Mouse (Mus musculus) splenic B cell, adult 2 months (primary cell): Measurements from ENCODE around the gene Atp13a2.

Experiments
- DNase-seq: peaks from one replicate; pipeline ENCODE4 v3.0.0-alpha.2; 2011; ENCODE audit warnings: low read depth, low spot score
- H3K27me3 ChIP-seq: 2 replicates; pipeline ENCODE4 v1.6.1; 2012; ENCODE audit warnings: mild to moderate bottlenecking, low read length, moderate library complexity, mixed read lengths; ENCODE audit not compliant: control insufficient read depth, poor library complexity, insufficient read depth, severe bottlenecking
- H3K36me3 ChIP-seq: 2 replicates; pipeline ENCODE4 v1.6.1; 2012; ENCODE audit warnings: mild to moderate bottlenecking, low read length, moderate library complexity, mixed read lengths; ENCODE audit not compliant: control insufficient read depth, poor library complexity, insufficient read depth, severe bottlenecking

Atp13a2 gene

DNA sequence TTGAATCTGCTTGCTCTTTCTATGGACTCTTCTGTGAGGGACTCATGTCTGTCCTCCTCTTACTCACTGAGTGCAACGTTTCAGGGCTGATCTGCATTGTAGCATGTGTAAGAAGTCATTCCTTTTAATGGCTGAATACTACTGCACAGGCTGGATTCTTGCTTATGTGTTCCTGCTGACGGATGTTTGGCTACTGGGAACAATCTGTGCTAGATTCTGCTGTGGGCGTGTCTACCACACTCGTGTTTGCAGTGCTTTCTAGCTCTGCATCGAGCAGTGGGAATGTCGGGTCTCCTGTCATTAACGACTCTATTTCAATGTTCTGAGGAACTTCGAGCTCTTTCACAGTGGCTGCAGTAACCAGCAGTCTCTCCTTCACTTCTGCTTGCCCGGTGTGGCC, 37.4 kb downstream of the Atp13a2 start:
- no peaks in the 10 kb centered on the region for H3K27me3 ChIP-seq
- DNase-seq: no peak

DNA sequence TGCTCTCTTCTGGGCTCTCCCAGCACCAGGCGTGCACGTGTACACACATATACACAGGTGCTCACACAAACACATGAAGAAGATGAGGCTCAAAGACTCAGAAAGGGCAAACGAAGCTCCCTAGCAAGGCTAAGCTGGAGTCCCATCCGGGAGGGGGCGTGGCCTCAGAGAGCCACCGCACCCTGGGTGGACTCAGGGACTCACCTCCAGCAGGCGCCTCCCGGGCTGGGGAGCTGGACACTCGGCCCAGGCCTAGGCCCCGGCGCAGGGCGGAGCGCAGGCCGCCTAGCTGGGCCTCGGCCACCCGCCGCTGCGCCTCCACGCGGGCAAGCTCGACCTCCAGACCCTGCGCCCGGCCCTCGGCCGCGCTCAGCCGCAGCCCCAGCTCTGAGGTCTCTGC, 38.3 kb downstream of the Atp13a2 start:
- no peaks in the 10 kb centered on the region for H3K27me3 ChIP-seq
- no peak for DNase-seq
- no peaks in the 10 kb centered on the region for H3K36me3 ChIP-seq

More for the DNA sequence above, 37.4 kb downstream of the Atp13a2 start:
- no peaks in the 10 kb centered on the region for H3K36me3 ChIP-seq

DNA sequence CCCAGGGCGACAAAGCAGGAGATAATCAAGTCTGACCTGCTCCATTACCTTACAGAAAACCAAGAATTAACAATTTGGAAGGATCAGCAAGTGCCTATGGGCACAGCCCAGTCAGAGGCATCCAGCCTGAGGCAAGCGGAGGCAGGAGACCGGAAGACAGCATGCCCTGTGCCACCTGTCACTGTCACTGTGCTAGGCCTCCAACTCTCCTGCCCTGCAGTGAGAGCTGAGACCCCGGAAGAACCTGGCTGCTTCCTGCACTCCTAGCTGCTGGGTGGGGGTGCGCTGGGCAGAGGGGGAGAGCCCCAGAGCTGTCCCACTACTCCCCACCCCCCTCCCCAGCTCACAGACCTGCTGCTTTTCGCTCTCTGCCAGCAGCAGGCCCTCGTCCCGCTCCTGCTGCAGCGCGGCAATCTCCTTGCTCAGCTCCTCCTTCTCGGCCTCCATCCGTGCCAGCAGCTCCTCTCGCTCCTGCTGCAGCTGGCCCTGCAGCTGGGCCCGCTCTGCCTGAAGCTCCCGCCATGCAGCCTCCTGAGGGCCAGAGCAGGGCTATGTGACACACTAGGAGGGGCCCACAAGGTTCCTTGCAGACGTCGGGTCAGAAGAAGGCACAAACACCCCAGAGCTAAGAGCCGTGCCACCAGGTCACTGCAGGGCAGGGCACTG, 44.0 kb downstream of the Atp13a2 start:
- Histone ChIP-seq H3K27me3 (no peaks in the 10 kb centered on the region), H3K36me3 (no peaks in the 10 kb centered on the region)
- DNase-seq: no peak

DNA sequence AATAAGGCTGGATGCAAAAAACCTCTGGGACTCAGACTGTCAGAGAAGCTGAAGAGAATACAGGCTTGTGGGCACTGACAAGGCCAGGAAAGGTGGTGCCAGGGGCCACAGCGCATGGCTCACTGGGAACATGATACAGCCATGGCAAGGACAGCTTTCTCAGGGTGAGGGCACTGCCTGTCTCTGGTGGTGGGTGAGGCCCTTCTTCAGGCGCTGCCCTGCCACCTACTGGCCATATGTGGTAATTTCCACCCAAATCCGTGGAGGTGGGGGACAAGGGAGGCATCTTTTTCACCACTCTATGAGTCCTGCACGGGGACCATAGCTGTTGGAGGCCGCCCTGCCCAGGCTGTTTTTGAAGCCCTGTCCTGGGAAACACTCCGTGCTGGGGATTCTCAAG, 45.1 kb downstream of the Atp13a2 start:
- H3K27me3 ChIP-seq: no peaks in the 10 kb centered on the region
- 0 out of 2 replicates have a peak, but pooled peaks cover 1% of the 10 kb centered on the region for H3K36me3 ChIP-seq
- DNase-seq: peak; percentile 87

DNA sequence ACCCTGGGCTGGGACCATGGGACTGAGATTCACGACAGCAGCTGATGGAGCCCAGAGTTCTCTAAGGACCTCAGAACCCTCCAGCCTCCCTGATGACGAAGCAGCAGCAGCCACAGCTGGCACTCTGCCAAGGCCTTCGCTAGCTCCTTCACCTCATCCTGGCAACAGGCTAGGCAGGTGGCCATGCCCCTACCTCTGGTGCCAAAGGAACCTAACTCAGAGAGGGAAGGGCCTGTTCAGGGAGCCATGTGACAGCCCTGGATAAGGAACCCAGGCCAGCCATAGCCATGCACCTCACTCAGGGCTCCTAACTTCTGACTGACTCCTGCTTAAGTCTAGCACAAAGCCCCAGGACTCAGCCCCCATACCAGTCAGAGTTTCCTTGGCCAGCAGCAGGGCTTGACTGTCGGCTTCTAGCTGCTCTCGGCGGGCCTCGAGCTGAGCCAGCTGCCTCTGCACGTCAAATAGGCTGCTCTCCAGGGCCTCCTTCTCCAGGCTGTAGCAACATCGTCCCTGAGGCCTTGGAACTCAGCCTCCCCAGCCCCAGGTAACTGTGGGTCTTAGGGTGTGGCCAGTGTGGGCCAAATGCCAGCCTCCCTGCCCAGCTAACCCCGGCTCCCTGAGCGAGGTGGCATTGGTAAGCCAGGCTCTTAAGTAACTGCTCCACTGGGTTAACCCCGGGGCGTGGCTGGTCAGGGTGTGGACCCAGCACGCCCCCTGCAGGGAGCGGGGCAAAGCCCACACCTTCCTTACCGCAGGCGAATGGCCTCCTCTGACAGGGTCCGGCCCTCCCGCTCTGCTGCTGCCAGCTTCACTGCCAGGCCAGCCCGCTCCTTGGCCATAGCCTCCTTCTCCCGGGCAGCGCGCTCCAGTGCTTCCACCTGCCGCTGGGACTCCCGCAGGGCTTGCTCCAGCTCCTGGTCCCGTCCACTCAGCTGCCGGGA, 47.2 kb downstream of the Atp13a2 start:
- no peak for DNase-seq
- Histone ChIP-seq H3K36me3 (0 out of 2 replicates have a peak, but pooled peaks cover 1% of the 10 kb centered on the region), H3K27me3 (no peaks in the 10 kb centered on the region)

DNA sequence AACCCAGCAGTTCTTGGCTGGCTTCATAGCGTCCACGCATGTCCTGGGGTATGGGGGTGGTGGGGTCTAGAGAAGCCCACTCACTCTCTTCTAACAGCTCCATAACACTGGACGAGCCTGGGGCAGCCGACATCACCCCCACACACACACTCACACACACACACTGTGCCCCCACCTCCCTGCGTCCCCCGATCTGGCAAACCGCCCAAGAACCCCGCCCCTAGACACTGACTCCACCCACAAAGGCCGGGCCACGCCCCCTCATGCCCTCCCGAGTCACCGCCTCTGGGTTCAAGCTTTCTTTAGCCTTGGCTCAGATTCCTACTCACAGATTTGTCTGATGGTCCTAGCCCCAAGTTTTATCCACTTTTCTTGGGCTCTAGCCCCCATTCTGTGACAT, 54.4 kb downstream of the Atp13a2 start:
- Histone ChIP-seq H3K27me3 (no peaks in the 10 kb centered on the region), H3K36me3 (peaks cover 1% of the 10 kb centered on the region; the same call in 1 of the 2 replicates)
- DNase-seq: no peak

- no peaks in the 10 kb centered on the region for H3K27me3 ChIP-seq
- peak; percentile 74 for DNase-seq
- no peaks in the 10 kb centered on the region; the same call in 1 of the 2 replicates for H3K36me3 ChIP-seq
Observed at GRCm38 (mm10) chr4:141044816-141045215, 58.1 kb downstream of the Atp13a2 start.

GRCm38 (mm10) chr4:141048810-141049475, 62.3 kb downstream of the Atp13a2 start:
- Histone ChIP-seq H3K27me3 (no peaks in the 10 kb centered on the region), H3K36me3 (no peaks in the 10 kb centered on the region; the same call in 1 of the 2 replicates)
- no peak for DNase-seq

GRCm38 (mm10) chr4:141049476-141049835, 62.8 kb downstream of the Atp13a2 start:
- no peaks in the 10 kb centered on the region; the same call in 1 of the 2 replicates for H3K36me3 ChIP-seq
- DNase-seq: no peak
- no peaks in the 10 kb centered on the region for H3K27me3 ChIP-seq

GRCm38 (mm10) chr4:141052442-141052841, 65.8 kb downstream of the Atp13a2 start:
- DNase-seq: no peak
- H3K36me3 ChIP-seq: 0 out of 2 replicates have a peak, but pooled peaks cover 2% of the 10 kb centered on the region
- no peaks in the 10 kb centered on the region for H3K27me3 ChIP-seq

DNA sequence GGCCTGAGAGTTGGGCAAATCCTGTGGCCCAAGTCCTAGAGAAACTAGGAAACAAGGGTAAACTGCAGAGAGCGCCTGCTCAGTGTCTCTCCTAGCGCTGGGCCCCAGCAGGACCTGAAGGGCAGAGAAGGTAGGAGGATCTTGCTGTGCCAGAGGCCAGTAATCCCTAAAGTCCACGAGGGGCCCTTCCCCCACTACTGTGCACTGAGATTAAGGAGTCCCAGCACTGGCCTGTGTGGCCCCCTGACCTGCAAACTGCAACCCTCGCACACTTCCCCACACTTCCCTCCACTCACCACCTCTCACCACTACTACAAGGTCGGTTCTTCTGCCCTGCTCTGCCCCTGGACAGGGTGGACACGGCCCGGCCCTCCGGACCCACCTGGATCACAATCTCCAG, 66.5 kb downstream of the Atp13a2 start:
- no peak for DNase-seq
- Histone ChIP-seq H3K36me3 (0 out of 2 replicates have a peak, but pooled peaks cover 2% of the 10 kb centered on the region), H3K27me3 (no peaks in the 10 kb centered on the region)

- DNase-seq: no peak
- 0 out of 2 replicates have a peak, but pooled peaks cover 2% of the 10 kb centered on the region for H3K36me3 ChIP-seq
Observed at GRCm38 (mm10) chr4:141053568-141054161, 67.0 kb downstream of the Atp13a2 start.

More at GRCm38 (mm10) chr4:141053568-141054161, 67.0 kb downstream of the Atp13a2 start:
- no peaks in the 10 kb centered on the region for H3K27me3 ChIP-seq
